Mouse (Mus musculus): ENCODE data around the gene Mymx. TPM values are rescaled to one million over a fixed set of nuclear protein-coding genes. Genes with fewer than 3 reads are reported as not detected.
A peak's percentile ranks its signal among the peaks of the same experiment; 100 is the strongest.

Gene Mymx
- polyA plus RNA-seq (2015; fragmentation: Nextera tagmentation; extraction: Ambion mirVana), result 0.25 and 0.49 TPM in 2 replicates

DNA sequence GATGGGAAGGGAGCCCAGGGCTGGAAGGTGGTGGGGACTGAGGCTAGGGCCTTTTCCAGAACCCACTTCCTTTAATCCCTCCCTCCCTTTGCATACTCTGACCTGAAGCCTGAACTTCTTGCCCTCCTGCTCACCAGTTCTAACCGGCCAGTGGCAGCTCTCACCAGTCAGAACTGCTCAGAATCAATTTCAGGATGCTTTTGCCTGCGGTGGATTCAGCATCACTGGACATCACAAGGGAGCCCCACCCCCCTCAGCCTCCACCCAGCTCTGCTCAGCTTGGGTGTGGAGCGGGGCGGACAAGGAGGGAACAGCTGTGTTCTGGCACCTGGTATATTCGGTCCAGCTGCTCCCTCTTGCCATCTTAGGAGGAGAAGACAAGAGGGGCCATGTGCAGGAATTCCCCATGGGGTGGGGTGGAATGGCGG lies at the start of gene Mymx:
Gene Mymx, minus strand, starts transcription at position 226 of the 428 bp plus-strand sequence.
- WGBS, result 48% methylated on average over 6 of the region's 6 CpGs
- no peaks in the 10 kb centered on the region; the same call in 1 of the 2 replicates for H3K27me3 ChIP-seq (ENCODE audit: control insufficient read depth, insufficient read depth, low read length)
- no peak for ATAC-seq (replicated peaks; ENCODE audit: extremely low read depth, insufficient read depth, low FRiP score)
- peaks cover 17% of the 10 kb centered on the region for H3K4me1 ChIP-seq (ENCODE audit: control insufficient read depth, insufficient read depth, low read length)
- H3K9ac ChIP-seq (ENCODE audit: low read length), result peak within 1 kb of the TSS; percentile 26; the same call in 1 of the 2 replicates
- H3K9me3 ChIP-seq (replicated peaks; ENCODE audit: control insufficient read depth, low read length), result no peaks in the 10 kb centered on the region
- no peak within 1 kb of the TSS for H3K27ac ChIP-seq (ENCODE audit: low read length)
- H3K4me3 ChIP-seq (ENCODE audit: low read length), result no peak within 1 kb of the TSS
- no peaks in the 10 kb centered on the region for H3K36me3 ChIP-seq (ENCODE audit: control insufficient read depth, insufficient read depth)
- 0 out of 2 replicates have a peak within 1 kb of the TSS, but pooled peaks have one; percentile 7 for H3K4me2 ChIP-seq (ENCODE audit: low read depth, low read length)

DNA sequence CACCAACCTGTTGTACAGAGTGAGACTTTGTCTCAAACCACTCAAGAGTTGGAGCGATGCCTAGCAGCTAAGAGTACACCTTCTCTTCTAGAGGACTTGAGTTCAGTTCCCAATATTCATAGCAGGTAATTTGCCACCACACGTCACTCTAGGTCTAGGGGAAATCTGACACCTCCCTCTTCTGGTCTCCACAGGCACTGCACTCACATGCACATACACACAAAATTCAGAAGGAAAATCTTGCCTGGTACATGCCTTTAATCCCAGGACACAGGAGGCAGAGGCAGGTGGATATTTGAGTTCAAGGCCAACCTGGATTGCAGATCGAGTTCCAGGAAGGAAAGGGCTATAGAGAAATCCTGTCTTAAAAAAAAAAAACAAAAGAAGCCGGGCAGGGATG lies 42.3 kb upstream of the Mymx start:
- Histone ChIP-seq H3K36me3 (ENCODE audit: control insufficient read depth, insufficient read depth) (no peaks in the 10 kb centered on the region), H3K4me3 (ENCODE audit: low read length) (no peak overlapping the region), H3K27ac (ENCODE audit: low read length) (no peak overlapping the region), H3K9ac (ENCODE audit: low read length) (no peak overlapping the region), H3K4me2 (ENCODE audit: low read depth, low read length) (no peak overlapping the region), H3K4me1 (ENCODE audit: control insufficient read depth, insufficient read depth, low read length) (peaks cover 2% of the 10 kb centered on the region; the same call in 1 of the 2 replicates), H3K9me3 (replicated peaks; ENCODE audit: control insufficient read depth, low read length) (no peaks in the 10 kb centered on the region; the same call in 1 of the 2 replicates), H3K27me3 (ENCODE audit: control insufficient read depth, insufficient read depth, low read length) (no peaks in the 10 kb centered on the region)
- no peak for ATAC-seq (replicated peaks; ENCODE audit: extremely low read depth, insufficient read depth, low FRiP score)
- WGBS, result 87% methylated on average over 4 of the region's 4 CpGs

DNA sequence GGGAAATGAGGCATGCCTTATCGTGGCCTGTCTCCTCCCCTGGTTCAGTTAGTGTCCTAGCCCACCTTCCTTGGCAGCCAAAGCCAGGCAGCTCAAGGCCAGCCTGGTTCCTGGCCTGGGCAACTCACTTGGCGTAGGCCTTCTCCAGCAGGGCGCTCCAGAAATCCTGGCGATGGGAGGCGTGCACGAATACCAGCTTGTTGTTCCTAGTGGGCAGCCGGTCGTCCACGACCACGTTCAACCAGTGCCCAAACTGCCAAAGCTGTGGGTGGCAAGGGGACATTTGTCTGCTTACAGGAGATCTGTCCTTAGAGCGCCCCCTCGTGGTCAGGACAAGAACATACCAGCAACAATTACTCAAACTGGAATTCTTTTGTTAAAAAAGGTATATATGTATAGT lies 40.8 kb upstream of the Mymx start:
- Histone ChIP-seq H3K9me3 (replicated peaks; ENCODE audit: control insufficient read depth, low read length) (no peaks in the 10 kb centered on the region; the same call in 1 of the 2 replicates), H3K4me2 (ENCODE audit: low read depth, low read length) (no peak overlapping the region), H3K4me3 (ENCODE audit: low read length) (no peak overlapping the region), H3K27me3 (ENCODE audit: control insufficient read depth, insufficient read depth, low read length) (no peaks in the 10 kb centered on the region), H3K9ac (ENCODE audit: low read length) (no peak overlapping the region), H3K27ac (ENCODE audit: low read length) (no peak overlapping the region), H3K36me3 (ENCODE audit: control insufficient read depth, insufficient read depth) (no peaks in the 10 kb centered on the region), H3K4me1 (ENCODE audit: control insufficient read depth, insufficient read depth, low read length) (peaks cover 2% of the 10 kb centered on the region; the same call in 1 of the 2 replicates)
- WGBS, result 24% methylated on average over 12 of the region's 12 CpGs
- ATAC-seq (replicated peaks; ENCODE audit: extremely low read depth, insufficient read depth, low FRiP score), result no peak

DNA sequence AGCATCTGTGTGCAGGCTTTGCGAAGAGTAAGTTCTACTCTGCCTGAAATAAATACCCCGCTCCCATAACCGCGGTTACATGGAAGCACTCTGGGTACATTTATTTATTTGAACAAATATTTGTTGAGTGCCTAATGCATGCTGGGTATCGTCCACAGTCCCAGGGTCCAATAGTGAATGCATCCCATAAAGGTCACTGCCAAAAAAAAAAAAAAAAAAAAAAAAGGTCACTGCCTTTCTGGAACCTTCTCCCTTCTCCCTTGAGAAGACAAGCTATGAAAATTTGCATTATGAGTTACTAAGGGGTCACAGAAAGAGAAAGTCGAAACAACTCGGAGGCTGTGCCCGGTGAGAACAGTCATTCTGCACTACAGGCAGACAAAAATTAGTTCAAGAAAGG lies 40.1 kb upstream of the Mymx start:
- H3K36me3 ChIP-seq (ENCODE audit: control insufficient read depth, insufficient read depth), result no peaks in the 10 kb centered on the region
- H3K27ac ChIP-seq (ENCODE audit: low read length), result no peak overlapping the region
- no peak overlapping the region for H3K9ac ChIP-seq (ENCODE audit: low read length)
- H3K4me1 ChIP-seq (ENCODE audit: control insufficient read depth, insufficient read depth, low read length), result peaks cover 2% of the 10 kb centered on the region; the same call in 1 of the 2 replicates
- no peak overlapping the region for H3K4me2 ChIP-seq (ENCODE audit: low read depth, low read length)
- WGBS, result 88% methylated on average over 8 of the region's 8 CpGs
- no peaks in the 10 kb centered on the region for H3K27me3 ChIP-seq (ENCODE audit: control insufficient read depth, insufficient read depth, low read length)
- no peaks in the 10 kb centered on the region; the same call in 1 of the 2 replicates for H3K9me3 ChIP-seq (replicated peaks; ENCODE audit: control insufficient read depth, low read length)
- no peak overlapping the region for H3K4me3 ChIP-seq (ENCODE audit: low read length)
- ATAC-seq (replicated peaks; ENCODE audit: extremely low read depth, insufficient read depth, low FRiP score), result no peak

DNA sequence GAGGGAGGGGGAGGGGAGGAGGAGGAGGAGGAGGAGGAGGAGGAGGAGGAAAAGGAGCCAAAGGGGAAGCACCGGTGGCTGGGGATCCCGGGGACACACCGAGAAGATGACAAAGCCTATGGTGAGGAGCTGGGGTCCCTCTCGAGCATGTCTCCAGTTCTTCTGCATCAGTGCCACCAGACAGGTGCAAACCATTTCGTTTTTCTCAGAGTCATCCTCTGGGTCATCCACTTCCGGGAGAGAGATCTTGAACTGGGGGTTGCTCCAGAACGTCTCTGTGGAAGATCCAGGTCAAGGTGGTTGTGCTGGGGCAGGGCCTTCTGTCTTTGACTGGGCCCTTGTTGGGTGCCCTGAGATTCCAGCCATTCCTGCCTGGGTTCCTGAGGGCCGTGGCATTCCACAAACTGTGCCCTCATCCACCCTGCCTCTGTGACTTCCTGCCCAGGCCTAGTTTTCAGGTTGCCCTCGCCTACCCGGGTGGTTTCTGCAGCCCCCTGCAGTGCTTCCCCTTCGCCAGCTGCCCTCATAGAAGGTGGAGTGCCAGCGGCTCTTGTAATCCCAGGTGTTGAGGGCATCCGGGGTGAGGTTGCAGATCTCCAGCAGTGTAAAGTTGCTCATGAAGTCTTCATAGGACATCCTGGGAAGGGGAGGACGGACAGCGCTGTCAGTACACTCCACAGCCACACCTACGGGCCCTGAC lies 36.8 kb upstream of the Mymx start:
- no peak overlapping the region for H3K9ac ChIP-seq (ENCODE audit: low read length)
- no peaks in the 10 kb centered on the region for H3K36me3 ChIP-seq (ENCODE audit: control insufficient read depth, insufficient read depth)
- H3K4me3 ChIP-seq (ENCODE audit: low read length), result no peak overlapping the region
- H3K9me3 ChIP-seq (replicated peaks; ENCODE audit: control insufficient read depth, low read length), result no peaks in the 10 kb centered on the region
- no peak for ATAC-seq (replicated peaks; ENCODE audit: extremely low read depth, insufficient read depth, low FRiP score)
- 68% methylated on average over 16 of the region's 16 CpGs for WGBS
- H3K4me2 ChIP-seq (ENCODE audit: low read depth, low read length), result no peak overlapping the region
- H3K4me1 ChIP-seq (ENCODE audit: control insufficient read depth, insufficient read depth, low read length), result peaks cover 2% of the 10 kb centered on the region; the same call in 1 of the 2 replicates
- no peak overlapping the region for H3K27ac ChIP-seq (ENCODE audit: low read length)
- H3K27me3 ChIP-seq (ENCODE audit: control insufficient read depth, insufficient read depth, low read length), result no peaks in the 10 kb centered on the region

DNA sequence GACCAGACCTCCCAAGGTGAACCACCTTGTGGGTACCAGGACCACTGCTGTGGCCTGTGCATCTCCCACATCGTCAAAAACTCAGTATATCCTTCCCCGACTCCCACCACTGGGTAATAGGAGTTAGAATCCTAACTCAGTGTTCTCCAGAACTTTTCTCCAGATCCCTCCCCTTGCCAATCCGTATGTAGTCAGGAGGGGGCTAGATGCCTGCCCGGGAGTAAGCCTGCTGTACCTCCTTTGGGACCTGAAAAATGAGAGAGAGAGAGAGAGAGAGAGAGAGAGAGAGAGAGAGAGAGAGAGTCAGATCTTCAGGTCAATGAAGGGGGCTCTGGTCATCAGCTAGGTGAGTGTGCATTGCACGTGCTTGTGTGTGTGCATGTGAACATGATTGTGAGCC lies 32.1 kb upstream of the Mymx start:
- Histone ChIP-seq H3K36me3 (ENCODE audit: control insufficient read depth, insufficient read depth) (no peaks in the 10 kb centered on the region), H3K9ac (ENCODE audit: low read length) (no peak overlapping the region), H3K4me2 (ENCODE audit: low read depth, low read length) (no peak overlapping the region), H3K27me3 (ENCODE audit: control insufficient read depth, insufficient read depth, low read length) (no peaks in the 10 kb centered on the region), H3K4me1 (ENCODE audit: control insufficient read depth, insufficient read depth, low read length) (peaks cover 10% of the 10 kb centered on the region), H3K27ac (ENCODE audit: low read length) (no peak overlapping the region), H3K4me3 (ENCODE audit: low read length) (no peak overlapping the region), H3K9me3 (replicated peaks; ENCODE audit: control insufficient read depth, low read length) (no peaks in the 10 kb centered on the region)
- ATAC-seq (replicated peaks; ENCODE audit: extremely low read depth, insufficient read depth, low FRiP score), result no peak
- WGBS, result 79% methylated on average over 5 of the region's 5 CpGs

DNA sequence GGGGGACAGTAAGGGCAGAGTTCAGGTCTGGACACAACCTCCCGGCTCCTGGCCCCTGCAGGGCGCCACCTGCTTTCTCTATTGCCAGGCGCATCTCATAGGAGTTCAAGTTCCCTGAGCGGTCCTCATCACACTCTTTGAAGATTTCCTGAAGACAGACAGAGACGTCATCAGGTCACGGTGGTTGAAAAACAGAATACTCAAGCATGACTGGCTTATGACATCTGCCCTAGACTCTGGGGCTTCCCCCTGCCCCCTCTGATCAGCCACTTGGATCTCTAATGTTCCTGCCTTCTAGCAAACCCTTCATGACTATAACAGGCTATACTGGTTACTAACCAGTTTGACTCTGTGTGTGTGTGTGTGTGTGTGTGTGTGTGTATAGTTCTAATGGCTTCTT lies 30.0 kb upstream of the Mymx start:
- no peak overlapping the region for H3K4me2 ChIP-seq (ENCODE audit: low read depth, low read length)
- H3K4me1 ChIP-seq (ENCODE audit: control insufficient read depth, insufficient read depth, low read length), result peaks cover 13% of the 10 kb centered on the region
- H3K9me3 ChIP-seq (replicated peaks; ENCODE audit: control insufficient read depth, low read length), result no peaks in the 10 kb centered on the region
- no peak overlapping the region for H3K4me3 ChIP-seq (ENCODE audit: low read length)
- WGBS, result 73% methylated on average over 6 of the region's 6 CpGs
- H3K9ac ChIP-seq (ENCODE audit: low read length), result no peak overlapping the region
- no peaks in the 10 kb centered on the region for H3K27me3 ChIP-seq (ENCODE audit: control insufficient read depth, insufficient read depth, low read length)
- ATAC-seq (replicated peaks; ENCODE audit: extremely low read depth, insufficient read depth, low FRiP score), result no peak
- H3K27ac ChIP-seq (ENCODE audit: low read length), result no peak overlapping the region
- H3K36me3 ChIP-seq (ENCODE audit: control insufficient read depth, insufficient read depth), result no peaks in the 10 kb centered on the region

DNA sequence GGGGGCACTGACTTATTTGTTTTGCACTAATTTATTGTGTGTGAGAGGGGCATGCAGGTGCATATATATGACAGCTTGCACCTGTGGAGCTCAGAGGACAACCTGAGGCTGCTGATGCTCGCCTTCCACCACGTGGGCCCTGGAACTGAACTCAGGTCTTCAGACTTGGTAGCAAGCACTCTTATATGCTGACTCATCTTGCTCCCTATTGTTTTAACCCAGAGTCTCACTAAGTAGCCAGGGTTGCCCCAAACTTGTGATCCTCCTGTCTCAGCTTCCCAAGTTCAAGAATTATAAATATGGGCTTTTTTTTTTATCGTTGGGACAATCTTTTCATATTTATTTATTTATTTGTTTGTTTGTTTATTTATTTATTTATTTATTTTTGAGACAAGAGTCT lies 29.1 kb upstream of the Mymx start:
- Histone ChIP-seq H3K9ac (ENCODE audit: low read length) (no peak overlapping the region), H3K4me3 (ENCODE audit: low read length) (no peak overlapping the region), H3K4me2 (ENCODE audit: low read depth, low read length) (peak overlapping the region; percentile 82; the same call in 1 of the 2 replicates), H3K27ac (ENCODE audit: low read length) (no peak overlapping the region), H3K4me1 (ENCODE audit: control insufficient read depth, insufficient read depth, low read length) (peaks cover 16% of the 10 kb centered on the region), H3K36me3 (ENCODE audit: control insufficient read depth, insufficient read depth) (no peaks in the 10 kb centered on the region), H3K9me3 (replicated peaks; ENCODE audit: control insufficient read depth, low read length) (no peaks in the 10 kb centered on the region), H3K27me3 (ENCODE audit: control insufficient read depth, insufficient read depth, low read length) (no peaks in the 10 kb centered on the region)
- WGBS, result 54% methylated on average over 3 of the region's 3 CpGs
- no peak for ATAC-seq (replicated peaks; ENCODE audit: extremely low read depth, insufficient read depth, low FRiP score)

DNA sequence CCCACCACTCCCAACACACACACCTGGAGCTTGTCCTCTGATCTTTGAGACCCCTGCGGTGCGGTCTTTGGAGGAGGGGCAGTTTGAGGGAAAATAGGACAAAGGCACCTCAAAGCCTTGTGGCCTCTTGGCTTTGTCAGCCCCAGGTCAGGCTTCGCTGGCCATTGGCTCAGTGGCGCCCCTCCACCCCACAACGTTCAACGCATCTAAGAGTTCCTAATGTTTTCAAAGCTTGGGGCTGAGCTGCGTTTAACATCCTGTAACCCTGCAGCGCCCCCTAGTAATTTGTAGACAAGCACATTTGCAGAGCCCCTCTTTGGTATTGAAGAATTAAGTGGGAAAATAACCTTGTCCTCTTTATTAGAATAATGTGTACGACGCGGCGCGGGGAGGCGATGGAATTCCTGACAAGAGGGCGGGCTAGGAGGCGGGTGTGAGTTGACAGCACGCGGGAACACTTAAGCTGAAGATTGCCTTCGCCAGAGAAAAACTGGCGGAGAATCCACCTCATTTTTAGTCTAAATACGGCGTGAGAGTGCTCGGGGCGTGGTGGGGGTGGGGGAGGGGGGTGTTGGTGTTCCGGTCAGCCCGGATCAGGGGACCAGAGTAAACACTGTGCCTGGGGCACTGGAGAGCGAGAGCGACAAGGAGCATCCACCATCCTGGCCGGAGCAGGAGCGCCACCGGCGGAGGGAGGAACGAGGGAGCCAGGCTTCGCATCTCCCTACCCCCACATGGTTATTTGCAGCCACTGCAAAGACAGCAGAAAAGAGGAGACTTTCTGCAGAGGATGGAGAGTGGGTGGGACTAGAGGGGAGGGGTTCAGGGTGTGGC lies 28.2 kb upstream of the Mymx start:
- ATAC-seq (replicated peaks; ENCODE audit: extremely low read depth, insufficient read depth, low FRiP score), result peak; percentile 58; the same call in 1 of the 2 replicates
- Histone ChIP-seq H3K4me2 (ENCODE audit: low read depth, low read length) (peak overlapping the region; percentile 82), H3K9ac (ENCODE audit: low read length) (peak overlapping the region; percentile 68), H3K27me3 (ENCODE audit: control insufficient read depth, insufficient read depth, low read length) (no peaks in the 10 kb centered on the region), H3K27ac (ENCODE audit: low read length) (peak overlapping the region; percentile 71), H3K4me3 (ENCODE audit: low read length) (peak overlapping the region; percentile 51), H3K36me3 (ENCODE audit: control insufficient read depth, insufficient read depth) (no peaks in the 10 kb centered on the region), H3K4me1 (ENCODE audit: control insufficient read depth, insufficient read depth, low read length) (peaks cover 16% of the 10 kb centered on the region), H3K9me3 (replicated peaks; ENCODE audit: control insufficient read depth, low read length) (no peaks in the 10 kb centered on the region)
- 3% methylated on average over 34 of the region's 34 CpGs for WGBS

Data from heart, embryonic 16.5 days (tissue).